Mouse (Mus musculus) right cerebral cortex, postnatal 36 days (tissue): ENCODE measurements at regions not wholly inside any gene's neighbourhood (a gene's known extent, or its start where the extent isn't known, plus 50 kb on each side); places are given as distances from the start of the nearest gene placed in this dataset.

ENCODE experiments used
- DNase-seq, 2 experiments: peaks; one replicate each; pipeline ENCODE4 v3.0.0; 2022; ENCODE audit warnings: low spot score in 2 of 2, mixed read lengths in 1 of 2

DNA sequence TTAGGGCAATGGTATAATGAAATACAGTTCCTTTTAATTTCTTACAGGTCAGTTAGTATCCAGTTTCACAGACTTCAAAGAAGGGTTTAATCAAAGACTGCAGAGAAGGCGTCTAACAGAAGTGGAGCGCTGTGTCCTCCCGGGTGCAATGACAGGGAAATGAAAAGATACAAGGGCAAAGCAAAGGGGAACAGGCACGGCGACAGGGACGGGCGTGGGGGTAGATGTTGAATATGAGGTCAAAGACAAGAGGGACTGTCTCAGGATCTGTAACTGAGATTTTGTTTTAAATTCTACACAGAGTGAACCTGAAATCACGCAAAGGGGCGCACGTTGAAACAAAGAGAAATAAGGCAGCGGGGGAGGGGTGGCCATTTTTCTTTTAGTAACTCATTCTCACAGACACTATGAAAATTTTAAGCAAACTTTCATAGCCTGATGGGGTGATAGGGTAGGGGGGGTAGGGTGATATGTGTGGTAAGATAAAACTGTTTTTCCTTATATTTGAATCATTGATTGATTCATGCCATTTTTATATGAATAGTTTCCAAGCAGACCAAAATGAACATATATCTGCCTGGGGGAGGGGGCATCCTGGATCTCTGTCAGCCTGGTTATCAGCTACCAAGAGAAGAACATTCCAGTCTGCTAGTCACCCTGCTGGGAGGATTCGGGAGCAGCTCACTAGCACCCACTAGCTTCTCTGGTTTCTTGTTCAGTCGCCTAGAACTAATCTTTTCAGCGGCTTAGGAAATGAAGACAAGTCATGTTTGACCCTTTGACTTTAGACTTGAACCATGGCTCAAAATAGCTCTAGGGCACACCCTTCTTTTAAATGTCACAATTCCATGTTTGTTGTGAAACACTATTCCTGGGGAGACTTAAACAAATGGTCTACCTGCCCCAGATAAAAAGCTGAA lies 139.1 kb upstream of the Map3k7 start:
- DNase-seq = no peak

- no peak for DNase-seq
Measured at GRCm38 (mm10) chr4:31825438-31825830, 138.5 kb upstream of the Map3k7 start.

DNA sequence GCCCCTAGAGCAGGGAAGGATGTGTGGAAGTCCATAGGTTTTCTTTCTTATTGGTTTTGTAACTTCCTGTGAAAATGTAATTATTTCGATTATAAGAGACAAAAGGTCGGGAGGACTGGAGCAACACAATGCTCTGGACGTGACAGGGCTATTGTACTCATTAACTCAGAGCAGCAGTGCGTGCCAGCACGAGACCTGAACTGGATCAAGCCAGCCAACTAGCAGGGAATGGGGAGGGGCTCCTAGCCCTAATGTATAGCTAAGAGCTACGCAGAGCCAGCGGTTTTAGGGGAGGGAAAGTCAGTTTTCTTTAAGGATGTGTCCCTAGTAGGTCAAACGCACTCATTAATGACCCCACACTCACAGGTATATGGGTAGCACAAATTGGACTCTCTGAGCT lies 137.2 kb upstream of the Map3k7 start:
- no peak for DNase-seq

GRCm38 (mm10) chr4:31827266-31827665 lies 136.6 kb upstream of the Map3k7 start:
- no peak for DNase-seq

DNA sequence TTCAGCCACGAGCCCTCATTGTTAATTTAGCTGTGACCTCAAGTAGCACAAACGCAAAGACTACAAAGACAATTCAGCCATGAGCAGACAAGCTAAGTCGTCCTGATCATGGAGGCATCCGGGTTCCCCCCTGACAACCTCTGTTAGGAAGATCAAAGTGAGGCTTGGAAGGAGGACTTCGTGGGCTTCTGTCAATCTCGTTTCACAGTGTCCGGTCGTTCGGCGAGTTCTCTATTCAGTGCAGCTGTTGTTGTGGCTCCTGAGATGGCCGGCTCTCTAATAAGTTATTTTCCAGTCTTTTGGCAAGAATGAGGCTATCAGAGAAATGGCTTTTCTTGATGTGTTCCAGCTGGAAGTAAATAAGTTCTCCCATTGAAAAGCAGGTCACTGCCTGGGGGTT lies 133.7 kb upstream of the Map3k7 start:
- no peak for DNase-seq

GRCm38 (mm10) chr4:31831469-31831868 lies 132.4 kb upstream of the Map3k7 start:
- DNase-seq = no peak

- no peak for DNase-seq
Measured at GRCm38 (mm10) chr4:31833828-31834227, 130.1 kb upstream of the Map3k7 start.

GRCm38 (mm10) chr4:31835051-31835450 lies 128.8 kb upstream of the Map3k7 start:
- no peak for DNase-seq

DNA sequence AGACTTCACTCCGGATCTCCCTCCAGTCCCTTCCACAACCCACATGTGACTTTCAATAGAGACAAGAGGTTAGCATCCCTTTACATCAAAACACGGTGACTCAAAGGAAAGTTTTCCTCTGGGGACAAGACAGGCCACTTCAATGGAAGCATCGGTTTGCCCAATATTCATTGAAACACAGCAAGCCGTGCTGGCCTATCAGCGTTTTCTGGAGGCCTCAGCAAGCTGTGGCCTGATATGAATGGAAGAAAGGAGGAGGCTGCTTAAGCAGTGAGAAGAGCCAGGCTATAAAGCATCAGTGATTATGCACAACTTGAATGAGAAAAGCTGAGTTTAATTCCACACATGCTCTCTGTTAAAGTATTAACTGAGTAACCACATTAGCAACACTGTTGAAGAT lies 125.3 kb upstream of the Map3k7 start:
- no peak for DNase-seq

DNA sequence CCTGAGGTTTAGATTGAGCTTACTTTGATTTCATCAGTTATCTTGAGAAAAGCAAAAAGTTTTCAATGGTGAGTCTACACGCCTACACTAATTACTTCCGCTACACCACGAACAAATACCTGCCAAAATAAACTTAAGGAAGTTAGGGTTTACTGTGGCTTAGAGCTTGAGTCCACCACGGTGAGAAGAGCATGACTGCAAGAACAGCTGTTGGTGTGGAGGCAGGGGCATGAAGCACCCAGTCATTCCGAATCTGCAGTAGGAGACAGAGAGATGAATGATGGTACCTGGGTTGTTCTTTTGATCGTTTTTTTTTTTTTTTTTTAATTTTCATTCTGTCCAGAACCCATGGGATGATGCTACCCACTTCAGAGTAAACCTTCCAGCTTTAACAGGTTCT lies 114.1 kb upstream of the Map3k7 start:
- no peak for DNase-seq

DNA sequence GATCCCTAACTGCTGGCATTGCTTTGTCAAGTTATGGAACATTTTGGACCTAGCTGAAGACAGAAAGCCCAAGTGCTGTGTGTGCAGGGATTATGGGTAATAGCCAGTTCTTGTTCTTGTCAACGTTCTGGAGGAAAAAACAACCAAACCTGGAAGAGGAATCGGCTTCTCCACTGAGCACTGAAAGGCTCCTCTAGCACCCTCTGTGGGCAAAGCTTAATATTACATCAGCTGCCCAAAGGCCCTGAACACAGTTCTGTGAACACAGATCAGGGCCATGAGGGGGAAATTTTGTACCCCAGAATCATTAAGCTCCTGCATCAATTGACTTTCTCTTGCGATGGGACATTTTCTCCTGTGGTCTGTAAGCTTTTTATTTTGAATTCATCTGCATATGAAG lies 112.9 kb upstream of the Map3k7 start:
- DNase-seq = peak in 1 of 2 experiments; percentile 4

DNA sequence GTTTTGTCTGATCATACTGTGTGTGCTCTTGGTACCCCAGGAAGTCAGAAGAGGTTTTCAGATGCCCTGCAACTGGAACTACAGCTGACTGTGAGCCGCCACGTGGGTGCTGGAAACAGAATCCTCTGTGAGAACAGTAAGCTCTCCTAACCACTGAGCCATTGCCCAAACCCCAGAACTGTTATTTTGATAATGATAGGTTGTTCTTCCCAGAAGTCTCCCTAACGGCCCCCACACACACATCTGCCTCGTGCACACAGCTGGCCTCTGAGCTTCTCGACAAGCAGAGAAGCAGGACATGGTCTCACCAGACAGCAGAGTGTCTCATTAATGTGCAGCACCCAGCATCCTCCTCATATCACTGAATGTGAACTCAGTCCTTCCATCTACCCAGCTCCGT lies 110.0 kb upstream of the Map3k7 start:
- DNase-seq = no peak

DNA sequence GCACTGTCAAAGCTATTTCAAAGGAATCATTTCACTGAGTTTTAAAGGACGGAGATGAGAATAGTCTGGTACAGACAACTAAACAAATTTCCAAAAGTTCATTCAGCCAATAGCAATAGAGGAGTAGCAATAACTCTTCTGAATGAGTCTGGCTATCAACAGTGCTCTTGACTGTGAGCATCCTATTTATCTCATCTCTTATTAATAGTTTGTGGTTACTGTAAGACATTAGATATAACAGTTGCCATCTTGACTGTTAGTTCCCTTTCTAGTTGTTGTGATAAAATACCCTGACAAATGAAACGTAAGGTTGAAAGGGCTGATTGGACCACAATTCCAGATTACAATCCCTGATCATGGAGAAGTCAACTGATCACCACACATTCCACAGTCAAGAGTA lies 103.5 kb upstream of the Map3k7 start:
- no peak for DNase-seq

DNA sequence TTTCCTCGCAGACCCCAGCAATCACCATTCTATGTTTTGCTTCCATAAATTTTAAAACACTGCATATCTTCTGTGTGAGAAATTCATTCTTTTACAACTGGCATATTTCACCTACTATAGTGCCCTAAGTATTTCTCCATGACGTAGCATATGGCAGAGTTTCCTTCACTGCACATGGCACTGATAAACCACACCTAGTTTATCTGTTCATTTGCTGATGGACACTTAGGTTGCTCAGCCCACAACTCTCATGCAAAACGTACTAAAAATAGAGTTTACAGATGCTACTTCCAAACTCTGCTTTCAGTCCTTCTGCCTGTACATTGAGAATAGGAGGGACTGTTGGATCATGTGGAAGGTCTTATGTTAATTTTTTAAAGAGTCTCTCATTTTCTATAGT lies 102.7 kb upstream of the Map3k7 start:
- DNase-seq = no peak

DNA sequence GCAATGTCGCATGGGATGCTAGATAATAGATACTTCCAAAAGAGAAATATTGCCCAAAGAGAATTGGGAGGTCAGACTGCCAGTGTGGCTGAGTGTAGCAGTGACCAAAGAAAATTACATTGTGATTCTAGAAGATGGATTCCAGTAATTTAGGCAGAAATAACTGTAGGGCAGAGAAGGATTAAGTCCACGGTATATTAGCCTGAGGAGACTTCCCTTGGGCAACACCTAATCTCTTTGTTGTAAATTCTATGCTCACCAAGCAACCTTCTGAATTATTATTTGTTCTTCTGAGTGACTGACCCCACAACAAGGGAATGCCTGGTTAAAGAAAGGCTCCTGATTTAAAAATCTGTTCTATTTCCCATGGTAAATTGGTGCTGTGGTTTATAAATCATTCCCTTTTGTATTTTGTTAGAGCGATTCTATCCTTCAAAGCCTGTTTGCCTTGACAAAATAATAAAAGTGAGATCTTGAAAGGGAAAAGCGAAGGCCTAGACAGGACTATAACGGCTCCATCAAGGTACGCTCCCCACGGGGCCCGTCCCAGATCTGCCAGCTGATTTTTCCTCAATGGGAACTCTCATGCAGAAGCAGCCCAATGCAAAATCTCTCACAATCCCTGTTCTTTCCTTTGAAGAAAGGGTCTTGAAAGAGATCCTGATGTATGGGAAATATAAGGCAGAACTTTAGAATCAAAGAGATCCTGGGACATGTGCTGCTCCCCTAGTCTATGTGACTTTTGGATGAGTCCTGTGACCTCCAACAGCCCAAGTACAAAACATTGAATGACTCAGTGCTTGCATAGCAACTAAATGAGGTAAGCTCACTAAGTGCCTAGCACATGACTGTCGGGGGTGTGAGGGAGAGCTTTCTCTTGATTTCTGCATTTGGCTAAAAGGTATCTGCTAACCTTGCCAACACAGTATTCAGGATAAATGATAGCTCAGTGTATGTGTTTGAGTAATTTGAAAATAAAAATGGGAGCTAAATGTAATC lies 90.6 kb upstream of the Map3k7 start:
- no peak for DNase-seq

DNA sequence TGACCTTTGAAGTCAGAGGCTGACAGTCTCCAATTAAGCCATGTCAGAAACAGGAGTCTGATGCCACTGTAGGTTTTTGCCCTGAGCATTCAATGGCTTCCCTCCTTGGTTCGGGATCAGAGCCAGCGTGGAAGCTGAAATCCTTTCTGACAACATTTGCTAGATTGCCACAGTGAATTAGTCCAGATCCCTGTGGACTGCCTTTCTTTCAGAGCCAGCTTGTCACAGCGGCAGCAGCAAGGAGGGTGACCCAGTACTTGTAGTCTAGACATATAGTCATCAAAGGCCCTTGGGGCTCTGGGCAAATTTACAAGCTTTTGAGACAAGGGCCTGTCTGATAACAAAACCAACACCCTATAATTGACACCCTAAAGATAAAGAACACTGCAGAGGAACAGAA lies 86.5 kb upstream of the Map3k7 start:
- no peak for DNase-seq

- DNase-seq = no peak
Measured at GRCm38 (mm10) chr4:31878493-31879191, 85.3 kb upstream of the Map3k7 start.

GRCm38 (mm10) chr4:31879192-31879585 lies 84.7 kb upstream of the Map3k7 start:
- no peak for DNase-seq

DNA sequence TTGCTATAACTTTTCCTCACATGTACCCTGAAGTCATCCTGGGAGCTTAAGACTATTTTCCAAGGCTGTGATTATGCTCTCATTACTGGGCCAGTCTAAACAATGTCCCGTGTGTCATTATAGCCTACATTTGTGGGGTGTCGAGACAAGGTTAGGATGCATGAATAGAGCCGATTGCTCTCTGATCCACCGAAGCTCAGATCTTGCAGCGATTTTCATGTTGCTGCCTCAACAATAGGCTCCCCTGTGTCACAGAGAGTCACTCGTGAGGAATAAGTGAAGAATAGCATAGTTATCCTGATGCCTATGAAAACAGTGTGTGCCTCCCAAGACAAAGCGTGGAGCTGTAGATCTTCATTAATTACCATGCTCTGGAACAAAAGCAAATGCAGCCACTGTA lies 83.7 kb upstream of the Map3k7 start:
- no peak for DNase-seq

DNA sequence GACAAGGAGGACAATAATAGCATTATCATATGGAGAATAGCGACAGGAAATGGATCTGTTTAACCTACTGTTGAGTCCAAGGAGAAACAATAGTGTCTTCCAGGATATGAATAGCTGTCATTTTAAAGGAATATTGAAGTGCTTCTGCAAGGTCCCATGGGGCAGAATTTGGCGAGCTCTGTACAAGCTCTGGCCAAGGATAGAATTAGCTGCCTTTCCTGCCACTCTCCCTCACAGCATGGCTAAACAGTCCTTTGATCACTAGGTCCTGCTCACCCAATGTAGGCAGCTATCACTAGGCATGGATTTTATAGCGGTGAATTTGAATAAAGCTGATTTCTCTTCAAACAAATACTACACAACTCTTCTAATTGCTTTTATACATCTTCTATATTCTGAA lies 74.2 kb upstream of the Map3k7 start:
- no peak for DNase-seq

DNA sequence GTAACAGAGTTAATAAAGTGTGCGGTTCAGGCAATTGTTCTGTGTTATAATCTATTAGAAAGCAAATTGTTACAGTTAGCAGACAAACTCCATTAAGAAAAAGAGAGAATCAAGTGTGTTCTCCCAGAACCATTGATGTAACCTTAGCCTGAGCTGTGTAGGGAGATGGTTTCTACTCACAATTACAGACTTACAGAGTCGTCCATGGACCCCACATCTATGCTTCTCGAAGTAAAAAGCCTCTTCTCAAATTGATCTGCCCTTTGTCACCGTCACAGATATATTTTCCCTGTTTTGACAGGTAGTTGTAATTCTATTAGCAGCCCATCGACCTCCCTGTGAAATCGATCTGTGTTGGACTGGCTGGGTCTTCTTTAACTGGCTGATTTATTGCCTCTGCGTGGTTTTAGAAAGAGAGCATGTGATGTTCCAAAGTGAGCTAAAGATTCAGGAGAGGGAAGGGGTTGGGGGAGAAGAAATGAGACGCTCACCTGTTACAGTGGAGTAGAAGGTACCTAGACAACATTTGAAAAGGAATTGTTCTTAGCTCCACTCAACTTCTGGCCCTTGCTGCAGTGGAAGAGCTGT lies 54.7 kb upstream of the Map3k7 start:
- DNase-seq = no peak
